Mouse (Mus musculus) midbrain, embryonic 14.5 days (tissue): ENCODE results near the gene Scn3b. TPM values are rescaled to one million over a fixed set of nuclear protein-coding genes. Genes with fewer than 3 reads are reported as not detected.
A peak's percentile ranks its signal among the peaks of the same experiment; 100 is the strongest.

Experiments
- ATAC-seq: fragments of 200-750 bp; cut with Nextera tagmentation; 2 replicates; pipeline ENCODE4 v1.8.0; 2017; ENCODE audit warnings: moderate number of reproducible peaks, moderate library complexity; ENCODE audit not compliant: low FRiP score, low TSS enrichment
- DNase-seq: peaks from one replicate; pipeline ENCODE4 v3.0.0-alpha.2; 2015
- H3K27ac ChIP-seq: fragments of 300-500 bp; sonication (generic); replicated peaks from 2 replicates; pipeline ENCODE4 v1.5.1; 2014; ENCODE audit warnings: mild to moderate bottlenecking, low read depth, low read length, moderate library complexity
- H3K27me3 ChIP-seq: fragments of 300-500 bp; sonication (generic); 2 replicates; pipeline ENCODE4 v1.6.1; 2014; ENCODE audit warnings: low read length, control low read depth, mixed read lengths; ENCODE audit not compliant: control insufficient read depth, insufficient read depth
- H3K36me3 ChIP-seq: fragments of 300-500 bp; sonication (generic); 2 replicates; pipeline ENCODE4 v1.6.1; 2014; ENCODE audit warnings: low read length, control low read depth; ENCODE audit not compliant: control insufficient read depth, insufficient read depth
- H3K4me1 ChIP-seq: fragments of 300-500 bp; sonication (generic); 2 replicates; pipeline ENCODE4 v1.6.1; 2014; ENCODE audit warnings: mild to moderate bottlenecking, antibody characterized with exemption, low read length, control low read depth; ENCODE audit not compliant: control insufficient read depth, insufficient read depth
- H3K4me2 ChIP-seq: fragments of 300-500 bp; sonication (generic); 2 replicates; pipeline ENCODE4 v1.6.1; 2014; ENCODE audit warnings: mild to moderate bottlenecking, low read length, moderate library complexity
- H3K4me3 ChIP-seq: fragments of 300-500 bp; sonication (generic); replicated peaks from 2 replicates; pipeline ENCODE4 v1.5.1; 2014; ENCODE audit warnings: low read depth, low read length
- H3K9ac ChIP-seq: fragments of 300-500 bp; sonication (generic); replicated peaks from 2 replicates; pipeline ENCODE4 v1.6.1; 2014; ENCODE audit warnings: mild to moderate bottlenecking, low read length, moderate library complexity
- H3K9me3 ChIP-seq: fragments of 300-500 bp; sonication (generic); 2 replicates; pipeline ENCODE4 v1.6.1; 2016; ENCODE audit warnings: low read length, control low read depth, mixed read lengths; ENCODE audit not compliant: control insufficient read depth
- WGBS: fragments of 180-500 bp; shearing (Covaris S2); extraction: QIAGEN DNeasy Blood & Tissue Kit; methylation state at CpG from one replicate; pipeline ENCODE4 v1.1.7; 2014; 5-methylcytosine and 5-hydroxymethylcytosine counted together
- polyA plus RNA-seq: library from polyadenylated mRNA; unstranded; fragments of >200 nt; fragmentation: Nextera tagmentation; extraction: Ambion mirVana; gene quantifications from 2 replicates; pipeline ENCODE4 v1.2.1, GENCODE M21; 2014

Gene Scn3b
- polyA plus RNA-seq, 1 experiment from 2014 or later: 154 TPM

- no peak for ATAC-seq
- no peak overlapping the region for H3K4me2 ChIP-seq
- H3K9ac ChIP-seq: no peak overlapping the region
- H3K9me3 ChIP-seq: no peaks in the 10 kb centered on the region
- no peaks in the 10 kb centered on the region for H3K27me3 ChIP-seq
- H3K4me1 ChIP-seq: no peaks in the 10 kb centered on the region
- H3K36me3 ChIP-seq: 0 out of 2 replicates have a peak, but pooled peaks cover 17% of the 10 kb centered on the region
- WGBS: 84% methylated on average over 6 of the region's 6 CpGs
- no peak overlapping the region for H3K4me3 ChIP-seq
- no peak overlapping the region for H3K27ac ChIP-seq
- no peak for DNase-seq
Observed at GRCm38 (mm10) chr9:40323773-40324172, 54.8 kb downstream of the Scn3b start.

DNA sequence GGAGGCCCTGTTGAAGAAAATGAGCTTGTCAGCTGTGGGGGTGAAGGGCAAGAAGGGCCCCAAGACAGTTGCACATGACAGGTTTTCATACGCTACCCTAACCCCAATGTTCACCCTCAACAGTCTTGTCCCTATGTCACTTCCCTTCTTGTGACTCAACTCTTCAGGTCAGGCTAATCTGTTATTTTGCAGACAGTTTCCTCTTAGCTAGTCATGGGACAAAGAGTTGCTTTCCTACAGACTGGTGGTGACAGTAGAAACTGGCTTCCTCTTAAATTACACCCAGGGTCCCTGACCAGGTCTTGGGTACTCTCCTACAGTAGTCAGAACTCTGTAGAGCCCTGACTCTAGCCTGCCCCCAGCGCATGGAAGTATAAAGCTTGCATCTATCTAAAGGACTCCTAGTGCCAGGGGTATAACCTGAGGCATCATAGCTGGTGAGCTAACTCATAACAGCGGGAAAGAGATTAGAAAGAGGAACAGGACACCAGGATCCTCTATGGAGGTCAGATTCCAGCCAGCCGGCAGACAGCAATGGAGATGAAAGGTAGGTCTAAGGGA is 55.3 kb downstream of the Scn3b start:
- WGBS: 93% methylated on average over 4 of the region's 4 CpGs
- DNase-seq: no peak
- no peaks in the 10 kb centered on the region for H3K27me3 ChIP-seq
- H3K36me3 ChIP-seq: 0 out of 2 replicates have a peak, but pooled peaks cover 17% of the 10 kb centered on the region
- no peak overlapping the region for H3K27ac ChIP-seq
- no peak overlapping the region for H3K4me3 ChIP-seq
- H3K9ac ChIP-seq: no peak overlapping the region
- no peak overlapping the region for H3K4me2 ChIP-seq
- H3K9me3 ChIP-seq: no peaks in the 10 kb centered on the region
- no peak for ATAC-seq
- no peaks in the 10 kb centered on the region for H3K4me1 ChIP-seq

- no peaks in the 10 kb centered on the region for H3K9me3 ChIP-seq
- H3K4me1 ChIP-seq: no peaks in the 10 kb centered on the region
- H3K27ac ChIP-seq: no peak overlapping the region
- no peak for ATAC-seq
- no peak overlapping the region for H3K4me2 ChIP-seq
- no peak overlapping the region for H3K9ac ChIP-seq
- no peak for DNase-seq
- no peak overlapping the region for H3K4me3 ChIP-seq
- WGBS: 95% methylated on average over 6 of the region's 6 CpGs
- H3K27me3 ChIP-seq: no peaks in the 10 kb centered on the region
- H3K36me3 ChIP-seq: 0 out of 2 replicates have a peak, but pooled peaks cover 19% of the 10 kb centered on the region
Observed at GRCm38 (mm10) chr9:40324826-40325225, 55.8 kb downstream of the Scn3b start.

DNA sequence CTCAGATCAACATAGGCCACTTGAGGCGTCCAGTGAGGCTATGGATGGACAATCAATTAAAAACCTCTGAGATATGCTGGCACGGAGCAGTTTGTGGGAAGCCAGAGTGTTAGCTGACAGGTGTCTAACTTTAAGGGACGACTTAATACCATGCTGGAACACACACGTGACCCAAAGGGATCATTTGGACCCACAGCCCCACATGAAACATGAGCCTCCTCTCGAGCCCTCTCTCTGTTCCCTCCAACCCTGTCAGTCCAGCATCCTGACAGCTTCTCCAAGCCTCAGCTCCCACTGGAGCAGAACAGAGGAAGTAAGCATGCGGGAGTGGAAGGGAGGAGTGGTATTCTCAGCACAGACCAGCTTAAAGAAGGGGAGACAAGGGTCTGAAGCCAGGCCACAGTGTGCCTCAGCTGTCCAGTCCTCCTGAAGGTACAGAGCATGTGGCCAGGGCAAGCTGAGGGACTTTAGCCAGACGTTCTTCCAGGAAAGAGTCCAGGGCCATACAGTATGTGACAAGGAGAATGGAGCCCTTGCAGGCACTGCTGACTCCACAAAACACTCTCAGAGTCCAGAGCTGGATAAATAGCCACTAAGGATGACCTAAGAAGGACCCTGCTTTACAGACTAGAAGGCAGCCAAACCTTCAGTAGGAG is 57.4 kb downstream of the Scn3b start:
- WGBS: 75% methylated on average over 7 of the region's 7 CpGs
- Histone ChIP-seq H3K9me3 (no peaks in the 10 kb centered on the region), H3K9ac (no peak overlapping the region), H3K4me2 (no peak overlapping the region), H3K36me3 (peaks cover 21% of the 10 kb centered on the region; the same call in 1 of the 2 replicates), H3K27me3 (no peaks in the 10 kb centered on the region), H3K4me3 (no peak overlapping the region), H3K27ac (no peak overlapping the region), H3K4me1 (no peaks in the 10 kb centered on the region)
- no peak for DNase-seq
- ATAC-seq: no peak

DNA sequence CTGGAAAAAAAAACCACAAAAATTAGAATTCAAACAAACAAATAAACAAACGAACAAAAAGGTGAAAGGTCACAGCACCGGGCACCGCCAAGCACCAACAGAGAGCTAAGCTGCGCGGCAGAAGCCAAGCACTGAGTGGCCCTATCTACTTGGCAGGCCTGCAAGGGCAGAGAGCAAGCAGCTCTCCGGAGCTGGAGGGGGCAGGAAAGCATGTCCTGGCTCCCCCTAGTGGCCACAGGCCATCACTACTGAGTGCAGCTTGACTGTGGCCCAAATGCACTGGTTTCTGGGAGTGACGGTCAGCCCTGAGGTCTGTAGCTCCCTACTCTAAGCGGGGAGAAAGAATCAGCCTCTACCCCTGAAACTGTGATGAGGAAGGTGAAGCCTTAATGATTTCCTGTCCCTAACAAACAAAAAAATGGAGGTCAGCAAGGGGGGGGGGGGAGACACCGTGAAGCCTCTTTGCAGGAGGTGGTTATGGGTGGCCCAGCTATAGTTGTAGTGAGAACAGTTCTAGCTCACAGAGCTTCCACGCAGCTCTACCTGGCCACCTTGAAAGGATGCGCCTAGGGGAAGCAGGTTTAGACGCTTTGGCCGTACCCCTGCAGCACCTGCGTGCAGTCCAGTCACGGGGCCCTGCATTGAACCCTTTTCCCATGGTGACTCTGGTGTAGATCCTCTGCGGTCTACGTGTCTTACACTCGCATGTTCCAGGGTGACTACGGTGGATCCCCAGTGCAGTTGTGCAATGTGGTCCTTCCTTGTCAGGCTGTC is 61.8 kb downstream of the Scn3b start:
- Histone ChIP-seq H3K27me3 (no peaks in the 10 kb centered on the region), H3K27ac (no peak overlapping the region), H3K9ac (no peak overlapping the region), H3K4me2 (no peak overlapping the region), H3K36me3 (peaks cover 32% of the 10 kb centered on the region; the same call in 1 of the 2 replicates), H3K9me3 (no peaks in the 10 kb centered on the region), H3K4me1 (no peaks in the 10 kb centered on the region), H3K4me3 (no peak overlapping the region)
- WGBS: 55% methylated on average over 19 of the region's 19 CpGs
- DNase-seq: peak; percentile 92
- ATAC-seq: peak; percentile 83

DNA sequence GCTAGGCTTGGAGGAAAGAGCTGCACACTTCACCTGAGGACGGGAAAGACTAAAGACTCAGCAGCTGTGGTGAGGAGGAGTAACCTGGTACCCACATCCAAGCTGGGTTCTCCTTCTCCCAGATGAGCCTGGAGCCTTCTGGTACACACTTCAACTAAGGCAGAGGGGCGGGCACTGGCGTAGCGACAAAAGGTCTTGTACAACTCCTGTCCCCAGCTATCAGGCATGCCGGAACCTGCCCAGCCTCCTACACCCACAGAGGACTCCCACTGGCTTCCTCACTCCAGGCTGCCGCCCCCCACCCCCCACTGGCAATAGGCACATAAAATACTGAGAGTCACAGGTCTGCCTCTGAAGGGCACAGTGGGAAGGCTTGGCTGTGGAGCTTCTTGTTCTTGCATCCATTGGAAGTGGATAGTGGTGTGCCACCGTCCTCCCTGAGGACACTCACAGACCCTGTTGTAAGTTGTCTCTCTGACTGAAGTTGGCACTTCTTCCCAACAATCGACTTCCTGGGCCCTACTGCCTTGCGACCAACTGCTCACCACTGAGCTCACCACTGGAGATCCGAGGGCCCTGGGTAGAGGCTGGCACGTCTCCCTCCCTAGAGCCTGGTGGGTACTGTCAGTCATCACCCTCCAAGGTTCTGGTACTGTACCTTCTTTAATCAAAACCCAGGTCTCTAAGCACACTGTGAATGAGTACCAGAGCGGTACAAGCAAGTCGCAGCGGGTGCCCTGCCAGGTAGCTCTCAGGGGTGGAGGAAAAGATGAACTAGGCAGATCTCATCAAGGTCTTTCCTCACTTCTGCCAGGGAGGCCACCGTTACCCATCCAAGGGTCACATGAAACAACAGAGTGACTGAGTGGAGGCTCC is 62.6 kb downstream of the Scn3b start:
- no peak overlapping the region for H3K4me2 ChIP-seq
- H3K9me3 ChIP-seq: no peaks in the 10 kb centered on the region
- H3K4me1 ChIP-seq: peaks cover 3% of the 10 kb centered on the region; the same call in 1 of the 2 replicates
- 89% methylated on average over 15 of the region's 15 CpGs for WGBS
- ATAC-seq: no peak
- H3K27ac ChIP-seq: no peak overlapping the region
- no peak overlapping the region for H3K9ac ChIP-seq
- H3K4me3 ChIP-seq: no peak overlapping the region
- H3K36me3 ChIP-seq: peaks cover 27% of the 10 kb centered on the region; the same call in 1 of the 2 replicates
- H3K27me3 ChIP-seq: no peaks in the 10 kb centered on the region
- no peak for DNase-seq

DNA sequence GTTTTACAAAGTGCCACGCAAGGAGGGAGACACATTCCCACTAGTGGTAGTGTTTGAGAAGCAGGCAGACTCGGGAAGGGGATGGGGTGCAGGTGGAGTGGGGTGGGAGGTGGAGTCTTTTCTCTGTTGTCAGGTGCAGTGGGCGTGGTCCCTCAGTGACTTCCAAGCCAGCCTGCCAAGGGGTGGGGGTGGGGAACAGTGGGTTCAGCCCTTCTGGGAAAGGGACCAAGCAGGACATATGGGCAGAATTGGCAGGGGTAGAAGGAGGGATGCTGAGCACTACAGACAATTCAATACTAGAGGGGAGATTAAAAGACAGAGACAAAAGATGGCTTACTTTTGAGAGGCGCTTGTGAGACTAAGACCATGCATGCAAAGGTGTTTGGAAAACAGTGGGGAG is 63.3 kb downstream of the Scn3b start:
- DNase-seq (no peak), ATAC-seq (no peak)
- 78% methylated on average over 4 of the region's 4 CpGs for WGBS
- Histone ChIP-seq H3K9ac (no peak overlapping the region), H3K4me3 (no peak overlapping the region), H3K4me2 (no peak overlapping the region), H3K27ac (no peak overlapping the region), H3K27me3 (no peaks in the 10 kb centered on the region), H3K36me3 (peaks cover 26% of the 10 kb centered on the region; the same call in 1 of the 2 replicates), H3K4me1 (peaks cover 9% of the 10 kb centered on the region; the same call in 1 of the 2 replicates), H3K9me3 (no peaks in the 10 kb centered on the region)
